Mouse (Mus musculus) ES-Bruce4 (cell line): ENCODE measurements at regions not wholly inside any gene's neighbourhood (a gene's known extent, or its start where the extent isn't known, plus 50 kb on each side); places are given as distances from the start of the nearest gene placed in this dataset.

Experiments used
- H3K27ac ChIP-seq: 2 replicates; pipeline ENCODE4 v1.5.1; 2012; ENCODE audit warnings: low read length, inconsistent platforms; ENCODE audit not compliant: insufficient read depth
- H3K27me3 ChIP-seq: 2 replicates; pipeline ENCODE4 v1.6.1; 2012; ENCODE audit warnings: mild to moderate bottlenecking, low read length, inconsistent platforms; ENCODE audit not compliant: control insufficient read depth, poor library complexity, insufficient read depth, severe bottlenecking
- H3K36me3 ChIP-seq: 2 replicates; pipeline ENCODE4 v1.6.1; 2012; ENCODE audit warnings: inconsistent platforms, mild to moderate bottlenecking, low read length, moderate library complexity; ENCODE audit not compliant: control insufficient read depth, poor library complexity, insufficient read depth, severe bottlenecking
- H3K4me1 ChIP-seq: one replicate; pipeline ENCODE4 v1.8.1; 2011; ENCODE audit warnings: low read length; ENCODE audit not compliant: control insufficient read depth, insufficient read depth
- H3K4me3 ChIP-seq: 2 replicates; pipeline ENCODE4 v1.5.1; 2011; ENCODE audit warnings: low read depth, mild to moderate bottlenecking, low read length
- H3K9ac ChIP-seq: 2 replicates; pipeline ENCODE4 v1.6.1; 2012; ENCODE audit warnings: low read depth, mild to moderate bottlenecking, inconsistent platforms; ENCODE audit not compliant: poor library complexity, severe bottlenecking
- H3K9me3 ChIP-seq: replicated peaks from 2 replicates; pipeline ENCODE4 v1.6.1; 2012; ENCODE audit warnings: mild to moderate bottlenecking, low read length, inconsistent platforms; ENCODE audit not compliant: control insufficient read depth, poor library complexity, insufficient read depth, severe bottlenecking
- CTCF ChIP-seq: IDR thresholded peaks from one replicate; pipeline ENCODE4 v1.8.1; 2011; ENCODE audit warnings: low read depth, low read length
- EP300 ChIP-seq: IDR thresholded peaks from 2 replicates; pipeline ENCODE4 v1.6.1; 2011; ENCODE audit warnings: low read depth, low read length; ENCODE audit not compliant: insufficient read depth
- POLR2A ChIP-seq: IDR thresholded peaks from one replicate; pipeline ENCODE4 v1.8.1; 2011; ENCODE audit warnings: low read length; ENCODE audit not compliant: insufficient read depth

GRCm38 (mm10) chr2:133430741-133431438, 121.1 kb upstream of the Bmp2 start:
- Histone ChIP-seq H3K9me3 (no peaks in the 10 kb centered on the region), H3K27ac (no peak overlapping the region), H3K36me3 (no peaks in the 10 kb centered on the region), H3K27me3 (no peaks in the 10 kb centered on the region), H3K4me1 (no peaks in the 10 kb centered on the region), H3K9ac (no peak overlapping the region), H3K4me3 (no peak overlapping the region)
- no peak for TF ChIP-seq POLR2A
- no peak for TF ChIP-seq CTCF
- no peak for TF ChIP-seq EP300

- Histone ChIP-seq H3K27me3 (no peaks in the 10 kb centered on the region), H3K36me3 (no peaks in the 10 kb centered on the region), H3K4me1 (no peaks in the 10 kb centered on the region), H3K27ac (no peak overlapping the region), H3K9ac (no peak overlapping the region), H3K4me3 (no peak overlapping the region), H3K9me3 (no peaks in the 10 kb centered on the region)
- TF ChIP-seq POLR2A, result no peak
- no peak for TF ChIP-seq EP300
- TF ChIP-seq CTCF, result no peak
Measured at GRCm38 (mm10) chr2:133432141-133432813, 119.7 kb upstream of the Bmp2 start.

GRCm38 (mm10) chr2:133436913-133437843, 114.8 kb upstream of the Bmp2 start:
- no peak overlapping the region for H3K27ac ChIP-seq
- no peaks in the 10 kb centered on the region for H3K9me3 ChIP-seq
- H3K4me1 ChIP-seq, result no peaks in the 10 kb centered on the region
- no peaks in the 10 kb centered on the region for H3K36me3 ChIP-seq
- no peak overlapping the region for H3K4me3 ChIP-seq
- no peak for TF ChIP-seq EP300
- no peak for TF ChIP-seq CTCF
- no peak for TF ChIP-seq POLR2A
- H3K9ac ChIP-seq, result no peak overlapping the region
- no peaks in the 10 kb centered on the region for H3K27me3 ChIP-seq

GRCm38 (mm10) chr2:133438018-133438417, 113.9 kb upstream of the Bmp2 start:
- H3K4me3 ChIP-seq, result no peak overlapping the region
- H3K27me3 ChIP-seq, result no peaks in the 10 kb centered on the region
- no peaks in the 10 kb centered on the region for H3K36me3 ChIP-seq
- H3K4me1 ChIP-seq, result no peaks in the 10 kb centered on the region
- H3K9ac ChIP-seq, result no peak overlapping the region
- no peak overlapping the region for H3K27ac ChIP-seq
- TF ChIP-seq EP300 (no peak), POLR2A (no peak), CTCF (no peak)
- no peaks in the 10 kb centered on the region for H3K9me3 ChIP-seq

GRCm38 (mm10) chr2:133443024-133443423, 108.9 kb upstream of the Bmp2 start:
- H3K9ac ChIP-seq, result no peak overlapping the region
- no peaks in the 10 kb centered on the region for H3K9me3 ChIP-seq
- H3K27ac ChIP-seq, result no peak overlapping the region
- H3K36me3 ChIP-seq, result no peaks in the 10 kb centered on the region
- H3K27me3 ChIP-seq, result no peaks in the 10 kb centered on the region; the same call in 1 of the 2 replicates
- H3K4me1 ChIP-seq, result no peaks in the 10 kb centered on the region
- no peak for TF ChIP-seq CTCF
- TF ChIP-seq POLR2A, result no peak
- TF ChIP-seq EP300, result no peak
- H3K4me3 ChIP-seq, result no peak overlapping the region
